23 mouse cellular contexts compared by ENCODE assay signal in the genomic region with DNA sequence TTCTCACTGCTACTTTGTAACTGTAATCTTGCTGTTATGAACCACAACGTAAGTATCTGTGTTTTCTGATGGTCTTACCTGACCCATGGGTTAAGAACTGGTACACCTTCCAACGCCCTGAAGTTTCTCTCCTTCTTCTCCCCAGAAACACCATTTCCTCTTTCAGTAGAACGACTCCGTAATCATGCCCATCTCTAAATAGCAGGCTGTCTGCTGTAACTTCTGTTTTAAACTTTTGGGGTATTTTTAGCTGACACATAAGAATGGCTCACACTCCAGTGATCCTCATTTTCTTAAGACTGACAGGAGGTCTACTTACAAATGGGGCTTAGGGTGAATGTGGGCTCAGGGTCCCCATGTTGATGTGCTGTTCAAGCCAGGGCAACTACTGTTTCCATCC. TPM values are rescaled to one million over a fixed set of nuclear protein-coding genes. Genes with fewer than 3 reads are reported as not detected.
A peak's percentile ranks its signal among the peaks of the same experiment; 100 is the strongest.
DNase-seq lines count a peak whose midpoint lies in the region; ATAC-seq and TF ChIP-seq lines count a peak whose summit lies in the region.
"Had no signal": no experiment of that assay in that cellular context is flagged by ENCODE, and none has a peak within 500 bp of the region (broad histone marks: within the 10 kb centered on the region; RNA-seq: fewer than 3 reads in every experiment).

No protein-coding gene starts in this region.

- peak; percentile 25; the same call in 1 of the 2 replicates for ATAC-seq in frontal cortex, adult (ENCODE audit: low TSS enrichment)
- ATAC-seq in granulocyte monocyte progenitor cell, adult 5-6 weeks (replicated peaks; ENCODE audit: poor library complexity, severe bottlenecking): peak; percentile 26; the same call in 1 of the 2 replicates

- H3K27me3 ChIP-seq in liver, adult 2 months (ENCODE audit: control insufficient read depth, insufficient read depth, low read length): no peaks in the 10 kb centered on the region
- H3K27me3 ChIP-seq in splenic B cell, adult 2 months (ENCODE audit: control insufficient read depth, insufficient read depth, low read length, poor library complexity, severe bottlenecking): no peaks in the 10 kb centered on the region
- H3K27me3 ChIP-seq: embryonic facial prominence, embryonic 13.5 days; forebrain, embryonic 12.5 days; heart, embryonic 15.5 days had no signal

- H3K9ac ChIP-seq in liver, adult 2 months (ENCODE audit: low read depth, low read length): no peak overlapping the region
- H3K9ac ChIP-seq: embryonic facial prominence, embryonic 13.5 days; forebrain, embryonic 12.5 days; heart, embryonic 15.5 days; hindbrain, embryonic 14.5 days had no signal

- 90% methylated on average over 4 of the region's 4 CpGs for WGBS in liver, adult 2 months

- H3K4me1 ChIP-seq in liver, adult 2 months (ENCODE audit: control insufficient read depth, insufficient read depth, low read length): no peaks in the 10 kb centered on the region
- H3K4me1 ChIP-seq: embryonic facial prominence, embryonic 13.5 days; forebrain, embryonic 12.5 days; heart, embryonic 15.5 days had no signal

- TF ChIP-seq CTCF in liver, adult 2 months (IDR thresholded peaks at IDR 0.05; ENCODE audit: low read depth, low read length): no peak

- no peak overlapping the region for H3K27ac ChIP-seq in liver, adult 2 months (replicated peaks; ENCODE audit: insufficient read depth, low read depth, low read length)
- H3K27ac ChIP-seq: embryonic facial prominence, embryonic 13.5 days; forebrain, embryonic 12.5 days; gastrocnemius, adult 2 months; heart, embryonic 10.5 days; heart, embryonic 15.5 days; hindbrain, embryonic 14.5 days had no signal

- H3K79me2 ChIP-seq in liver, adult 2 months (ENCODE audit: control insufficient read depth, insufficient read depth, low read length): no peaks in the 10 kb centered on the region

- no peak for DNase-seq in frontal cortex, postnatal 10 days (ENCODE audit: low spot score in 2 of 2)
- peak; percentile 12 for DNase-seq in liver, adult 2 months (ENCODE audit: extremely low read depth, low read depth, low spot score)
- DNase-seq in liver: no peak
- DNase-seq in splenic B cell, adult 2 months (ENCODE audit: low read depth, low spot score): peak; percentile 40
- no peak for DNase-seq in cerebellum, adult 11 months
- DNase-seq in layer of hippocampus, adult 9-10 months (ENCODE audit: low spot score): no peak
- DNase-seq: adrenal gland, adult 2 months; adrenal gland, postnatal 25 days; cerebellum, adult 11-12 months; cerebellum, adult 9-10 months; cerebellum, postnatal 25 days; gastrocnemius, adult 2 months; gastrocnemius, postnatal 25 days; heart, adult 11 months; heart, postnatal 14 days had no signal

- no peaks in the 10 kb centered on the region for H3K36me3 ChIP-seq in liver, adult 2 months (ENCODE audit: control insufficient read depth, insufficient read depth, low read length)
- no peaks in the 10 kb centered on the region; the same call in 1 of the 2 replicates for H3K36me3 ChIP-seq in splenic B cell, adult 2 months (ENCODE audit: control insufficient read depth, insufficient read depth, low read length, poor library complexity, severe bottlenecking)

- H3K4me3 ChIP-seq in liver, adult 2 months (ENCODE audit: insufficient read depth, low read depth, low read length): no peak overlapping the region
- H3K4me3 ChIP-seq: embryonic facial prominence, embryonic 13.5 days; forebrain, embryonic 12.5 days; gastrocnemius, adult 2 months; heart, embryonic 10.5 days; heart, embryonic 15.5 days had no signal

- TF ChIP-seq POLR2A in liver, adult 2 months (IDR thresholded peaks at IDR 0.05; ENCODE audit: extremely low read depth, insufficient read depth, low read length): no peak

RNA-seq across cellular contexts. Expression of a gene that starts 32.1 kb away (rescaled TPM):
- 0.92 and 2.8 TPM in 2 replicates for total RNA-seq in liver, adult 2 months (2014; rRNA removed)
- 1.6 and 1.7 TPM in 2 replicates for polyA plus RNA-seq in liver, adult 2 months (2012; rRNA removed)
- total RNA-seq in granulocyte monocyte progenitor cell, adult 5-6 weeks (2014; fragmentation: Nextera tagmentation): 4.5 and 5.1 TPM in 2 replicates
- total RNA-seq in granulocyte monocyte progenitor cell, adult 5-6 weeks (2017): 2.5 and 7.9 TPM in 2 replicates

RNA-seq across cellular contexts. Expression of a gene that starts 39.9 kb away (rescaled TPM):
- not detected in 2 replicates for total RNA-seq in liver, adult 2 months (2014; rRNA removed)
- not detected in 2 replicates for polyA plus RNA-seq in liver, adult 2 months (2012; rRNA removed)
- not detected in 2 replicates for total RNA-seq in granulocyte monocyte progenitor cell, adult 5-6 weeks (2014; fragmentation: Nextera tagmentation)
- total RNA-seq in granulocyte monocyte progenitor cell, adult 5-6 weeks (2017): not detected in 2 replicates
- total RNA-seq: adrenal gland, adult 2 months; adrenal gland, postnatal 25 days; gastrocnemius, adult 2 months; gastrocnemius, postnatal 25 days; heart, postnatal 14 days; hematopoietic stem cell, adult 5-6 weeks had no signal
- polyA plus RNA-seq: heart, embryonic 10.5 days had no signal

Comparison
In these comparisons a context has a peak if more than half of its experiments do, and no peak if none do; other contexts are left out.
1. DNase-seq: peak in liver, adult 2 months (single experiment) and splenic B cell, adult 2 months (single experiment); none in frontal cortex, postnatal 10 days (0 of 2), liver (single experiment), cerebellum, adult 11 months (single experiment) and layer of hippocampus, adult 9-10 months (single experiment).